Mouse (Mus musculus) CH12.LX (cell line): ENCODE measurements around the gene Fbxo3. TPM values are rescaled to one million over a fixed set of nuclear protein-coding genes. Genes with fewer than 3 reads are reported as not detected.

Experiments
- DNase-seq: peaks from one replicate; pipeline ENCODE4 v3.0.0-alpha.2; 2013; ENCODE audit errors: extremely low read depth
- H3K27ac ChIP-seq: 2 replicates; pipeline ENCODE4 v1.5.1; 2012; ENCODE audit warnings: low read depth, mild to moderate bottlenecking, control low read depth, moderate library complexity; ENCODE audit not compliant: insufficient read depth
- H3K27me3 ChIP-seq: replicated peaks from 2 replicates; pipeline ENCODE3; 2012; ENCODE audit warnings: inconsistent platforms
- H3K36me3 ChIP-seq, 2 experiments: replicated peaks in 1 of 2; 2 replicates each; pipeline versions ENCODE3 to v1.6.1; 2012; ENCODE audit warnings: inconsistent platforms in 1 of 2, low read length in 1 of 2, mild to moderate bottlenecking in 1 of 2, mixed read lengths in 1 of 2, moderate library complexity in 1 of 2; ENCODE audit not compliant: control insufficient read depth in 1 of 2, insufficient read depth in 1 of 2
- H3K4me1 ChIP-seq, 2 experiments: 2 replicates each; pipeline ENCODE4 v1.6.1; 2012; ENCODE audit warnings: inconsistent platforms in 1 of 2, moderate library complexity in 1 of 2; ENCODE audit not compliant: insufficient read depth in 2 of 2, control insufficient read depth in 1 of 2
- H3K4me2 ChIP-seq: 2 replicates; pipeline ENCODE4 v1.6.1; 2012; ENCODE audit warnings: low read depth, mild to moderate bottlenecking, control low read depth; ENCODE audit not compliant: poor library complexity, insufficient read depth, severe bottlenecking
- H3K4me3 ChIP-seq, 3 experiments: fragments of 150-350 bp in 1 of 3; sonication (generic) in 1 of 3; replicated peaks in 1 of 3; 2 replicates each; pipeline versions ENCODE3 to v1.5.1; 2011 to 2012; ENCODE audit warnings: low read depth in 2 of 3, low read length in 2 of 3, mild to moderate bottlenecking in 2 of 3, moderate library complexity in 2 of 3, control low read depth in 1 of 3, improper control_type of control experiment in 1 of 3, inconsistent platforms in 1 of 3, mixed read lengths in 1 of 3; ENCODE audit not compliant: poor library complexity in 1 of 3
- H3K79me2 ChIP-seq: replicated peaks from 2 replicates; pipeline ENCODE4 v1.6.1; 2012; ENCODE audit warnings: mild to moderate bottlenecking, moderate library complexity; ENCODE audit not compliant: control insufficient read depth, poor library complexity, insufficient read depth, severe bottlenecking; ENCODE audit errors: extremely low read depth
- H3K9ac ChIP-seq: 2 replicates; pipeline ENCODE4 v1.6.1; 2012; ENCODE audit warnings: low read depth, mild to moderate bottlenecking, control low read depth, moderate library complexity; ENCODE audit not compliant: insufficient read depth
- H3K9me3 ChIP-seq: replicated peaks from 2 replicates; pipeline ENCODE3; 2012; ENCODE audit warnings: low read length, inconsistent platforms, mixed read lengths
- CHD1 ChIP-seq: IDR thresholded peaks from 2 replicates; pipeline ENCODE4 v1.6.1; 2012; ENCODE audit warnings: low read depth, low read length, improper control_type of control experiment, inconsistent platforms
- CTCF ChIP-seq, 2 experiments: IDR thresholded peaks in 1 of 2; conservative IDR thresholded peaks in 1 of 2; 2 replicates each; pipeline ENCODE4 v1.5.1; 2011 to 2012; ENCODE audit warnings: low read depth in 2 of 2, low read length in 2 of 2, improper control_type of control experiment in 1 of 2, inconsistent platforms in 1 of 2, mild to moderate bottlenecking in 1 of 2, moderate library complexity in 1 of 2
- E2F4 ChIP-seq: IDR thresholded peaks from 2 replicates; pipeline ENCODE4 v1.6.1; 2011; ENCODE audit warnings: low read depth, low read length, improper control_type of control experiment; ENCODE audit not compliant: insufficient replicate concordance
- ETS1 ChIP-seq: conservative IDR thresholded peaks from 2 replicates; pipeline ENCODE4 v1.6.1; 2012; ENCODE audit warnings: low read depth, mild to moderate bottlenecking, inconsistent platforms, low read length, improper control_type of control experiment, moderate library complexity
- GABPA ChIP-seq: IDR thresholded peaks from 2 replicates; pipeline ENCODE4 v1.6.1; 2012; ENCODE audit warnings: low read depth, low read length, improper control_type of control experiment, inconsistent platforms; ENCODE audit not compliant: insufficient replicate concordance
- HCFC1 ChIP-seq: IDR thresholded peaks from 2 replicates; pipeline ENCODE4 v1.6.1; 2012; ENCODE audit warnings: low read depth, mild to moderate bottlenecking, inconsistent platforms, low read length, improper control_type of control experiment
- IRF4 ChIP-seq: IDR thresholded peaks from 2 replicates; pipeline ENCODE4 v1.6.1; 2014; ENCODE audit warnings: low read depth, mild to moderate bottlenecking, inconsistent platforms, low read length, improper control_type of control experiment
- JUN ChIP-seq: IDR thresholded peaks from 2 replicates; pipeline ENCODE4 v1.6.1; 2011; ENCODE audit warnings: low read depth, mild to moderate bottlenecking, low read length, improper control_type of control experiment, moderate library complexity; ENCODE audit not compliant: insufficient read depth
- KAT2A ChIP-seq: IDR thresholded peaks from 2 replicates; pipeline ENCODE4 v1.6.1; 2012; ENCODE audit warnings: low read length, improper control_type of control experiment, inconsistent platforms; ENCODE audit not compliant: insufficient replicate concordance
- MAFK ChIP-seq: IDR thresholded peaks from 2 replicates; pipeline ENCODE4 v1.6.1; 2011; ENCODE audit warnings: low read length, improper control_type of control experiment; ENCODE audit not compliant: insufficient replicate concordance
- MXI1 ChIP-seq: IDR thresholded peaks from 2 replicates; pipeline ENCODE4 v1.6.1; 2011; ENCODE audit warnings: mild to moderate bottlenecking, low read depth, low read length, improper control_type of control experiment
- NELFE ChIP-seq: IDR thresholded peaks from 2 replicates; pipeline ENCODE4 v1.6.1; 2011; ENCODE audit warnings: low read depth, low read length, improper control_type of control experiment
- NRF1 ChIP-seq: IDR thresholded peaks from 2 replicates; pipeline ENCODE4 v1.6.1; 2014; ENCODE audit warnings: low read depth, mild to moderate bottlenecking, inconsistent platforms, low read length, improper control_type of control experiment, moderate library complexity
- PAX5 ChIP-seq: IDR thresholded peaks from 2 replicates; pipeline ENCODE4 v1.6.1; 2012; ENCODE audit warnings: low read length, inconsistent platforms, mixed read lengths
- POLR2AphosphoS2 ChIP-seq: IDR thresholded peaks from 2 replicates; pipeline ENCODE4 v1.6.1; 2011; ENCODE audit warnings: low read depth, low read length, improper control_type of control experiment
- SIN3A ChIP-seq: IDR thresholded peaks from 2 replicates; pipeline ENCODE4 v1.6.1; 2012; ENCODE audit warnings: low read length, improper control_type of control experiment, inconsistent platforms
- TCF12 ChIP-seq: IDR thresholded peaks from 2 replicates; pipeline ENCODE4 v1.6.1; 2014; ENCODE audit warnings: low read depth, mild to moderate bottlenecking, inconsistent platforms, low read length, improper control_type of control experiment
- UBTF ChIP-seq: IDR thresholded peaks from 2 replicates; pipeline ENCODE4 v1.6.1; 2012; ENCODE audit warnings: low read depth, mild to moderate bottlenecking, inconsistent platforms, low read length, improper control_type of control experiment, moderate library complexity
- USF1 ChIP-seq: IDR thresholded peaks from 2 replicates; pipeline ENCODE4 v1.6.1; 2014; ENCODE audit warnings: low read depth, mild to moderate bottlenecking, inconsistent platforms, low read length, improper control_type of control experiment
- ZC3H11A ChIP-seq: IDR thresholded peaks from 2 replicates; pipeline ENCODE4 v1.6.1; 2012; ENCODE audit warnings: low read depth, mild to moderate bottlenecking, inconsistent platforms, low read length, improper control_type of control experiment
- dilution Hi-C: fragments of 300-500 bp; cut with MboI; formaldehyde crosslinking; loops from 2 replicates; pipeline ENCODE4 v1.14.3; 2020; ENCODE audit warnings: low sequenced_read_pairs; ENCODE audit not compliant: extremely low pct_unique_long_range_greater_than_20kb, extremely low pct_ligation_motif_present
- in situ Hi-C: fragments of 300-500 bp; cut with MboI; formaldehyde crosslinking; loops from 3 replicates; pipeline ENCODE4 v1.14.3; 2019; ENCODE audit warnings: low sequenced_read_pairs, low pct_ligation_motif_present, low pct_unique_long_range_greater_than_20kb, mixed read lengths
- polyA plus RNA-seq: library from polyadenylated mRNA; unstranded; fragments of >175 nt; gene quantifications from 2 replicates; pipeline ENCODE4 v1.2.1, GENCODE M21; 2012; ENCODE audit warnings: low read depth; ENCODE audit not compliant: insufficient read length
- total RNA-seq, 2 experiments: library from RNA; depleted of rRNA; stranded (reverse); fragments of 300-350 nt in 1 of 2; fragments of >200 nt in 1 of 2; gene quantifications; 2 replicates each; pipeline ENCODE4 v1.2.3; 2012 to 2014

Fbxo3 gene
- total and polyA plus RNA-seq, 3 experiments: 29.7 to 63.7 (median 38.4) TPM

DNA sequence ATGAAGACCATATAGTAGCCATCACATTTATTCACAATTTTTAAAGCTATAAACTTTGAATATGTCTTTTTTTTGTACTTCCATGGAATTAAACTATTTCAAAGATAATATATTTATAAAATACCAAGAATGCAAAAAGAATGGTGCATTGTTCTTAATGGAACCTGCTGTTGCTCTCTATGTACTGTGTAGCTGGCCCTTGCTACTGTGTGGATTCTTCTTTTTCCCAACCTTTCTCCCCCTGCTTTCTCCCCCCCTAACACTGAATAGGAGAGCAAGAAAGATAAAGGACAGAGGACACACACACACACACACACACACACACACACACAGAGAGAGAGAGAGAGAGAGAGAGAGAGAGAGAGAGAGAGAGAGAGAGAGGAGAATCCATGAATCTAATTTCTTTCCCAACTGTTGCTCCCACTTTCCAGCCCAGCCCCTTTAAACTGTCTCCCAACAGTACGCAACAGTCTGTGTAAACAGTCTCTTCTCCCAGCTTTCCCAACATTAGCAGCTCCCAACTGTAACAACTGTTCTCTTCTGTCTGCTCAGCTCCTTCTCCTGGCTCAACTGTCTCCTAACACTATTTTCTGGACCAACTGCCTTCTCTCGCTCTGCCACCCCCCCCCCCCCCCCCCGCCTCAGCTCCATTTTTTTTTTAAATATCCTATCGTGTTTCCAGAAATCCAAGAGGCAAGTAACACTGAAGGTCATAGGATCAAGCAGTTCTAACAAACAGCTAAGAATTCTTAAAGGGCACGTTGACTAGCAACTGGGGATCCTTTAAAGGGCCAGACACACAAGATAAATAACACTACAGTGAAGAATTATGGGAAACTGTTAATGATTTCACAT lies 16.3 kb downstream of the Fbxo3 start:
- dilution Hi-C loops: no loop called here
- no peak overlapping the region for H3K9ac ChIP-seq
- H3K36me3 ChIP-seq: peaks cover 23 to 65% of the 10 kb centered on the region in 2 experiments
- no peaks in the 10 kb centered on the region for H3K27me3 ChIP-seq
- DNase-seq: no peak
- no peaks in the 10 kb centered on the region for H3K79me2 ChIP-seq
- TF ChIP-seq NELFE (no peak), NRF1 (no peak), E2F4 (no peak), USF1 (no peak), MAFK (no peak), CHD1 (no peak), IRF4 (no peak), ZC3H11A (no peak), CTCF (conservative IDR thresholded peaks at IDR 0.05 in 1 of 2, IDR thresholded peaks at IDR 0.05 in 1 of 2; ENCODE audit: low read depth in 2 of 2, low read length in 2 of 2) (no peak), SIN3A (no peak), JUN (no peak), KAT2A (no peak), UBTF (no peak), MXI1 (no peak), POLR2AphosphoS2 (no peak), HCFC1 (no peak), TCF12 (no peak), PAX5 (no peak), GABPA (no peak), ETS1 (no peak)
- in situ Hi-C loops: loop anchor here (25.0 kb wide), 1 partner anchor 543 kb away; the partner anchor contains the start of gene Cstf3
- H3K4me3 ChIP-seq: no peak overlapping the region
- no peak overlapping the region for H3K4me2 ChIP-seq
- peaks cover 2 to 22% of the 10 kb centered on the region in 2 experiments; a peak in 2 of 4 replicates for H3K4me1 ChIP-seq
- no peaks in the 10 kb centered on the region for H3K9me3 ChIP-seq
- no peak overlapping the region for H3K27ac ChIP-seq
